Mouse (Mus musculus) B cell, adult 62 days (primary cell): ENCODE data around the gene Usp15. TPM values are rescaled to one million over a fixed set of nuclear protein-coding genes. Genes with fewer than 3 reads are reported as not detected.

Source experiments
- total RNA-seq: library from RNA; stranded (reverse); gene quantifications from 4 replicates; pipeline ENCODE4 v1.2.4, GENCODE M21; 2023

Gene Usp15
- total RNA-seq = 118 to 138 TPM (median 132 TPM) in 4 replicates

DNA sequence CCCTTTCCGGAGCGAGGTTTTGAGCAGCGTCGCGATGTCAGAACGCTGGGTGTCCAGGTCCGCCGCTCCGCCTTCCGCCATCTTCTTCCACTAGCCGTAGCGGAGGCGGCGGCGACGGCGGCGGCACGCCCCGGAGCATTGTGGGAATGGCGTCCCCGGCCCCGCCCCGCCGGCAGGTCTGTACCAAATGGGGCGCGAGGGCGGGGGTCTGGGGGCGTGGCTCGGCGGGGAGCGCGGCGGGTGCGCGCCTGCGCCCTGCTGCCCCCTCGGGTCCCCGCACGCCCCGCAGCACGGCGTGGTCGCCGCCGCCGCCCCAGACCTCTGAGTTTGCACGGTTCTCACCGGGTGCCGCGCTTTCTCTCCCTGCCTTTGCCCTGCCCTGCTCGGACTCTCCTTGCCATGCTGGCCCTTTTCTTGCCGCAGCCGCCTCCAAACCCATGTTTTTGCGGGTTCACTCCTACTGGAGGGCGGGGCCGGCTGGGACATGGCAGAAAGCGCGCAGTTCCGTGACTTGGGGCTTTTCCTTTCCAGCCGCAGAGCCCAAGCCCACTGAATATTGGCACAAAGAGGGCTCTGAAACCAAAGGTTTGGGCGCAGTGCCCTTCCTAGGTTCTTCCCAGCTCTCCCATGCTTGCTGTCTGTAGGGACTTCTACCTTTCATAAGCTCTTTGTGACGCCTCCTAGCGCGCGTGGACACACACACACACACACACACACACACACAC lies at the start of gene Usp15:
Gene Usp15 (minus strand): TSS at position 161 of the 725 bp plus-strand sequence.

DNA sequence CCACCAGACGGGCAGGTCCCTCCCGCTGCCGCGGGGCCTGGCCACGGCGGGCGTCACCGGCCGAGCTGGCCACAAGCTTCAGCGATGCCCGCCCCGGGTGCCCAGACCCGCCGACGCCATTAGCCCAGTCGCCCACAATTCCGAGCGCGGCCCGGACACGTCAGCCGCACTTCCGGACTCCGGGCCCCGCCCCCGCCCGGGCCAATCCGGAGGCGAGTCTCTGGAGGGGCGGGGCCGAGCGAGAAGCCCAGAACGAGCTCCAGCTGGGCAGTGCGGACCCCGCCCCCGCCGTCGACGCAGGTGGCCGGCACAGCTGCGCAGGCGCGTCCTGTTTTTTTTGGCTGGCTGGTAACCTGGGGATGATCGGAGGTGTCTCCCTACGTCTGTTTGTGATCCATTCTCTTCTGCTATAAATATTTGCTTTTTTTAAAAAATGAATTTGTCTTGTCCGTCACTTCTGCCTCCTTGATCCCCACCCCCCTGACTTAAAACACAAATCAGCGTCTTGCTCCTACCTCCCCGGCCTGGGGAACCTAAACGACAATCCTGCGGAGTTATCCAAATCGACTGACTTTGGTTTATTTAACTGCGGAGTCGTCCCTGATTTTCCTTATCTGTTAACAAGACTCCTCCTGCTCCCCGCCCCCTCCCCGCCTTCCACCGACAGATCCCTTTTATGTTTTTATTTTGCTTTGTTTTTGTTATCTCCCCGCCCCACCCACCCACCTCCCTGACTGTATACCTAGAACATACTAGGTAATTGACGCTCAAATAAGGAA lies 120.4 kb downstream of the Usp15 start, which contains the start of gene Mon2:
Gene Mon2 (minus strand): TSS at position 261 of the 779 bp plus-strand sequence.

Other genes starting within 250 kb of the Usp15 start
- gene Mon2, start 120.5 kb downstream of the Usp15 start, total RNA-seq = 140 to 169 TPM (median 159 TPM) in 4 replicates
- not detected in 4 replicates for gene Fam19a2, start 67.0 kb upstream of the Usp15 start, total RNA-seq